Mouse (Mus musculus): Measurements from ENCODE around the gene Hexim1. TPM values are rescaled to one million over a fixed set of nuclear protein-coding genes. Genes with fewer than 3 reads are reported as not detected.
A peak's percentile ranks its signal among the peaks of the same experiment; 100 is the strongest.

Hexim1 gene
- 10 to 100 TPM; 43.7 to 45.4 TPM for total RNA-seq (2021)
- long read RNA-seq, experiment 1, transcript Hexim1-201 (1 exons, 3,495 nt) = major isoform, 15 of 15 reads
- long read RNA-seq, experiment 1, partial matches to known transcripts = 0 of 15 reads
- long read RNA-seq, experiment 1, other reads (novel, unspliced or antisense) = 0 of 15 reads
- long read RNA-seq, experiment 2, transcript Hexim1-201 (1 exons, 3,495 nt) = major isoform, 18 of 18 reads
- long read RNA-seq, experiment 2, partial matches to known transcripts = 0 of 18 reads
- long read RNA-seq, experiment 2, other reads (novel, unspliced or antisense) = 0 of 18 reads

GRCm38 (mm10) chr11:103116008-103116818, at the start of gene Hexim1:
Gene Hexim1, plus strand, starts transcription at chr11:103116231.
- intact Hi-C loops (cut with DNase I) = no loop called here
- peak; percentile 100 for DNase-seq (ENCODE audit: low spot score in 2 of 2)

GRCm38 (mm10) chr11:103067051-103067361, 49.0 kb upstream of the Hexim1 start:
- no peak for DNase-seq (ENCODE audit: low spot score in 2 of 2)
- intact Hi-C loops (cut with DNase I) = no loop called here

- intact Hi-C loops (cut with DNase I) = no loop called here
- DNase-seq (ENCODE audit: low spot score in 2 of 2) = no peak
Observed at GRCm38 (mm10) chr11:103067457-103068001, 48.5 kb upstream of the Hexim1 start.

GRCm38 (mm10) chr11:103068272-103068671, 47.8 kb upstream of the Hexim1 start:
- intact Hi-C loops (cut with DNase I) = no loop called here
- DNase-seq (ENCODE audit: low spot score in 2 of 2) = no peak

GRCm38 (mm10) chr11:103068884-103069283, 47.1 kb upstream of the Hexim1 start:
- no peak for DNase-seq (ENCODE audit: low spot score in 2 of 2)
- intact Hi-C loops (cut with DNase I) = no loop called here

- DNase-seq (ENCODE audit: low spot score in 2 of 2) = no peak
Observed at GRCm38 (mm10) chr11:103069731-103070130, 46.3 kb upstream of the Hexim1 start.

GRCm38 (mm10) chr11:103070322-103070880, 45.6 kb upstream of the Hexim1 start:
- intact Hi-C loops (cut with DNase I) = no loop called here
- no peak for DNase-seq (ENCODE audit: low spot score in 2 of 2)

More at GRCm38 (mm10) chr11:103069731-103070130, 46.3 kb upstream of the Hexim1 start:
- intact Hi-C loops (cut with DNase I) = no loop called here

GRCm38 (mm10) chr11:103073671-103074070, 42.4 kb upstream of the Hexim1 start:
- DNase-seq (ENCODE audit: low spot score in 2 of 2) = no peak
- intact Hi-C loops (cut with DNase I) = no loop called here

- intact Hi-C loops (cut with DNase I) = no loop called here
- DNase-seq (ENCODE audit: low spot score in 2 of 2) = no peak
Observed at GRCm38 (mm10) chr11:103074121-103074650, 41.8 kb upstream of the Hexim1 start.

GRCm38 (mm10) chr11:103074796-103075323, 41.2 kb upstream of the Hexim1 start:
- no peak for DNase-seq (ENCODE audit: low spot score in 2 of 2)
- intact Hi-C loops (cut with DNase I) = no loop called here

- intact Hi-C loops (cut with DNase I) = no loop called here
Observed at GRCm38 (mm10) chr11:103076010-103076409, 40.0 kb upstream of the Hexim1 start.

GRCm38 (mm10) chr11:103076581-103076980, 39.5 kb upstream of the Hexim1 start:
- DNase-seq (ENCODE audit: low spot score in 2 of 2) = no peak
- intact Hi-C loops (cut with DNase I) = no loop called here

More at GRCm38 (mm10) chr11:103076010-103076409, 40.0 kb upstream of the Hexim1 start:
- DNase-seq (ENCODE audit: low spot score in 2 of 2) = no peak

- DNase-seq (ENCODE audit: low spot score in 2 of 2) = no peak
- intact Hi-C loops (cut with DNase I) = no loop called here
Observed at GRCm38 (mm10) chr11:103078131-103078530, 37.9 kb upstream of the Hexim1 start.

GRCm38 (mm10) chr11:103080323-103081091, 35.5 kb upstream of the Hexim1 start:
- intact Hi-C loops (cut with DNase I) = no loop called here
- DNase-seq (ENCODE audit: low spot score in 2 of 2) = peak in 1 of 2 experiments; percentile 44

- no peak for DNase-seq (ENCODE audit: low spot score in 2 of 2)
- intact Hi-C loops (cut with DNase I) = no loop called here
Observed at GRCm38 (mm10) chr11:103081631-103082030, 34.4 kb upstream of the Hexim1 start.

GRCm38 (mm10) chr11:103093306-103093705, 22.7 kb upstream of the Hexim1 start:
- no peak for DNase-seq (ENCODE audit: low spot score in 2 of 2)
- intact Hi-C loops (cut with DNase I) = no loop called here

GRCm38 (mm10) chr11:103093862-103094833, 21.9 kb upstream of the Hexim1 start:
- no peak for DNase-seq (ENCODE audit: low spot score in 2 of 2)
- intact Hi-C loops (cut with DNase I) = no loop called here

- no peak for DNase-seq (ENCODE audit: low spot score in 2 of 2)
- intact Hi-C loops (cut with DNase I) = no loop called here
Observed at GRCm38 (mm10) chr11:103095107-103095670, 20.8 kb upstream of the Hexim1 start.
